Mouse (Mus musculus) urinary bladder, adult 18-20 months (tissue): ENCODE measurements around the gene Trafd1.
"Not testable (repeated sequence)": the region's sequence is repeated elsewhere in the genome, so short reads cannot be mapped to it uniquely, and the experiment has no call there.

Source experiments
- DNase-seq, 2 experiments: peaks; one replicate each; pipeline ENCODE4 v3.0.0; 2022; ENCODE audit warnings: low spot score in 2 of 2, mixed read lengths in 2 of 2

Gene Trafd1

DNA sequence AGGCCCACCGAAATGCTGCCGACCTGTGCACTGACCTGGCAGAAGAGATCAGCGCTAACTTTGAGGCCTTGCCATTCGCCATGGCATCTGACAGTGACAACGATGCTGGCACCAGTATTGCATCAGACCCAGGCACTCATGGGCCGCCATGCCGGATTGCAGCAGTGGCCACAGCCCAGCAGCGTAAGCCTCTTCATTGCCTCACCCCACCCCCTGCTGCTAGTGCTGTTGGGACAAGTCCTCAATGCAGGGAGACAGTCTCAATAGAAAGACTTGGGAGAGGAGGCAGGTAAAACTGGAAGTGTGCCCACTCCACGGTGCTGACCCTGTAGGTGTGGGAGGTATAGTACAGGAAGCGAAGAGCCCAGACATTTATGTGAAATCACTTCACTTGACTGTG lies 53.7 kb downstream of the Trafd1 start:
- no peak for DNase-seq

DNA sequence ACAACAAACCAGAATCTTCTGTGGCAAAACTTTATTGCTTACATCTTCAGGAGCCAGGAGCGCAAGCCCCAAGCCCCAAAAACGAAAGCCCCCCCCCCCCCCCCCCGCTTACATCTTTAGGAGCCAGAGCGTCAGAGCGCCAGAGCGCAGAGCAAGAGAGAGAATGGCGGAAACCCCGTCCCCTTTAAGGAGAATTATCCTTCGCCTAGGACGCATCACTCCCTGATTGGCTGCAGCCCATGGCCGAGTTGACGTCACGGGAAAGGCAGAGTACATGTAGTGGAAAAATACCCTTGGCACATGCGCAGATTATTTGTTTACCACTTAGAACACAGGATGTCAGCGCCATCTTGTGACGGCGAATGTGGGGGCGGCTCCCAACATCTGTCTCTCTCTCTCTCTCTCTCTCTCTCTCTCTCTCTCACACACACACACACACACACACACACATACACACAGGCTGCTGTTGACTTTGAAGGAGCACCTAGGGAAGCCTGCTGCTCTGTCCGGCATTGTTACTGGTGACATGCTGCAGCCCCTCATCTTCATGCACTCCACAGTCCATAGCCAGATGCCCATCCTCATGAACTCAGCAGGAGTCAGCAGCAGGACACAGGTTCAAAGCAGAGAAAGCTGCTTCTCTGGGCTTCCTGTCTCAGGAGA lies 55.1 kb downstream of the Trafd1 start:
- not testable (repeated sequence) for DNase-seq

DNA sequence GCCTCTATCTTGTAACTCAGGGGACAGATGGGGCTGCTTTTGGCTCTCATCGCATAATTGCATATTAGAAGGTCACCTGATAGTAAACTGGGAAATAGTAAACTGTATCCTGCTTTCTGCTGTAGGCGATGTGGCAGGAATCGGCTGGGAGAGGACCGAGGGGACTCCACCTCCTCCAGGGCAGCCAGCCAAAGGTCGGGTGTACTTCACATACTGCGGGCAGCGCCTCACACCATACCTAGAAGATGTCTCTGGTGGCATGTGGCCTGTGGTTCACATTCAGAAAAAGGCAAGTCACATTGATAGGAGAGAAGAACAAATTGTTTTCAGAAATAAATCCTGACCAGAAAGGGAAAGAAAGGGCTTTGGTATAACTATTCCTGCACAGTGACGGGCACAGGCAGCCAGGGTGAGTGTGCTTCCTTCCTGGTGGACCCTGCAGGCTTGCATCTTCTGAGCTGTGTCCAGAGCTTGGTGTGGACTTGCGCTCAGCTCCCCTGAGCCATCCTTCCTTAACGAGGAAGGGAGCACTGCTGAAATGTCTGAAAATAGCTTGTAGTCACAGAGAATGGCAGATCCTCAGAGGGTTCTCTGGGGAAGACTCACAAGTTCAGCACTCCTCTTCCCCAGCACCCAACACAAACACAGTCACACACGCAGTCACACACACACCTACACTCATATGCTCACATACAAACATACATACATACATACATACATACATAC lies 55.9 kb downstream of the Trafd1 start:
- no peak for DNase-seq

DNA sequence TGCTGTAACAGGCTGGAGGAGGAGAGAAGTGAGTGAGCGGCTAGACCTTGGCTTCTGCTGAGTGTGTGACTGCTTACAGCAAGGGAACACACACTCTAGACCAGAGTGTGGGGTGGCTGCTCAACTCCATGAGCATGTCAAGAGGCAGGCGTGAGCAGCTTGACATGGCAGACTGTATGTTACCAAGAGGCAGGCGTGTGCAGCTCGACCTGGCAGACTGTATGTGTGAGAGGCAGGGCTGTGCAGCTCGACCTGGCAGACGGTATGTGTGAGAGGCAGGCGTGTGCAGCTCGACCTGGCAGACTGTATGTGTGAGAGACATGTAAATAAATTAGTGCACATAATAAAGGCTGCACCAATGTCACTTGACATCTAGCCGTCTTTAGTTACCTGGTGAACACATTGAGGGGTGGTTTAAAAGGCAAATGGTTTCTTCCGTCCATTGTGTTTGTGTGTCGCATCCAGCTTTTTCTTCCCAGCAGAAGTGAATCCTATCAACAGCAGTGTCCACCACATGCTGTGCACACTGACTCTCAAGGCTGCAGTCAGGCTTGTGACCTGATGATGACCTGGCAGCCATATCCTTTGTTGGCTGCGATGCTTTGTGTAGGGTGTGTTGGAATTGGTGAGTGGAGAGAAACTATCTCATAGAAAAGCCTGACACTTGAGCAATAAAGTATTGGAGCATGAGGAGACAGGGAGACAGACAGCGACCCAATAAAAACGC lies 59.2 kb downstream of the Trafd1 start:
- no peak for DNase-seq
